Mouse (Mus musculus) CH12.LX (cell line): ENCODE data around the gene Por. TPM values are rescaled to one million over a fixed set of nuclear protein-coding genes. Genes with fewer than 3 reads are reported as not detected.

ENCODE experiments used
- DNase-seq: peaks from one replicate; pipeline ENCODE4 v3.0.0-alpha.2; 2013; ENCODE audit errors: extremely low read depth
- H3K27ac ChIP-seq: 2 replicates; pipeline ENCODE4 v1.5.1; 2012; ENCODE audit warnings: low read depth, mild to moderate bottlenecking, control low read depth, moderate library complexity; ENCODE audit not compliant: insufficient read depth
- H3K27me3 ChIP-seq: replicated peaks from 2 replicates; pipeline ENCODE3; 2012; ENCODE audit warnings: inconsistent platforms
- H3K36me3 ChIP-seq, 2 experiments: replicated peaks in 1 of 2; 2 replicates each; pipeline versions ENCODE3 to v1.6.1; 2012; ENCODE audit warnings: inconsistent platforms in 1 of 2, low read length in 1 of 2, mild to moderate bottlenecking in 1 of 2, mixed read lengths in 1 of 2, moderate library complexity in 1 of 2; ENCODE audit not compliant: control insufficient read depth in 1 of 2, insufficient read depth in 1 of 2
- H3K4me1 ChIP-seq, 2 experiments: 2 replicates each; pipeline ENCODE4 v1.6.1; 2012; ENCODE audit warnings: inconsistent platforms in 1 of 2, moderate library complexity in 1 of 2; ENCODE audit not compliant: insufficient read depth in 2 of 2, control insufficient read depth in 1 of 2
- H3K4me2 ChIP-seq: 2 replicates; pipeline ENCODE4 v1.6.1; 2012; ENCODE audit warnings: low read depth, mild to moderate bottlenecking, control low read depth; ENCODE audit not compliant: poor library complexity, insufficient read depth, severe bottlenecking
- H3K4me3 ChIP-seq, 3 experiments: fragments of 150-350 bp in 1 of 3; sonication (generic) in 1 of 3; replicated peaks in 1 of 3; 2 replicates each; pipeline versions ENCODE3 to v1.5.1; 2011 to 2012; ENCODE audit warnings: low read depth in 2 of 3, low read length in 2 of 3, mild to moderate bottlenecking in 2 of 3, moderate library complexity in 2 of 3, control low read depth in 1 of 3, improper control_type of control experiment in 1 of 3, inconsistent platforms in 1 of 3, mixed read lengths in 1 of 3; ENCODE audit not compliant: poor library complexity in 1 of 3
- H3K79me2 ChIP-seq: replicated peaks from 2 replicates; pipeline ENCODE4 v1.6.1; 2012; ENCODE audit warnings: mild to moderate bottlenecking, moderate library complexity; ENCODE audit not compliant: control insufficient read depth, poor library complexity, insufficient read depth, severe bottlenecking; ENCODE audit errors: extremely low read depth
- H3K9ac ChIP-seq: 2 replicates; pipeline ENCODE4 v1.6.1; 2012; ENCODE audit warnings: low read depth, mild to moderate bottlenecking, control low read depth, moderate library complexity; ENCODE audit not compliant: insufficient read depth
- H3K9me3 ChIP-seq: replicated peaks from 2 replicates; pipeline ENCODE3; 2012; ENCODE audit warnings: low read length, inconsistent platforms, mixed read lengths
- CHD1 ChIP-seq: IDR thresholded peaks from 2 replicates; pipeline ENCODE4 v1.6.1; 2012; ENCODE audit warnings: low read depth, low read length, improper control_type of control experiment, inconsistent platforms
- CTCF ChIP-seq, 2 experiments: IDR thresholded peaks in 1 of 2; conservative IDR thresholded peaks in 1 of 2; 2 replicates each; pipeline ENCODE4 v1.5.1; 2011 to 2012; ENCODE audit warnings: low read depth in 2 of 2, low read length in 2 of 2, improper control_type of control experiment in 1 of 2, inconsistent platforms in 1 of 2, mild to moderate bottlenecking in 1 of 2, moderate library complexity in 1 of 2
- EP300 ChIP-seq: IDR thresholded peaks from 2 replicates; pipeline ENCODE4 v1.6.1; 2011; ENCODE audit warnings: low read length, improper control_type of control experiment
- ETS1 ChIP-seq: conservative IDR thresholded peaks from 2 replicates; pipeline ENCODE4 v1.6.1; 2012; ENCODE audit warnings: low read depth, mild to moderate bottlenecking, inconsistent platforms, low read length, improper control_type of control experiment, moderate library complexity
- IRF4 ChIP-seq: IDR thresholded peaks from 2 replicates; pipeline ENCODE4 v1.6.1; 2014; ENCODE audit warnings: low read depth, mild to moderate bottlenecking, inconsistent platforms, low read length, improper control_type of control experiment
- MAFK ChIP-seq: IDR thresholded peaks from 2 replicates; pipeline ENCODE4 v1.6.1; 2011; ENCODE audit warnings: low read length, improper control_type of control experiment; ENCODE audit not compliant: insufficient replicate concordance
- MAZ ChIP-seq: IDR thresholded peaks from 2 replicates; pipeline ENCODE4 v1.6.1; 2012; ENCODE audit warnings: low read depth, mild to moderate bottlenecking, inconsistent platforms, low read length, improper control_type of control experiment, moderate library complexity
- MXI1 ChIP-seq: IDR thresholded peaks from 2 replicates; pipeline ENCODE4 v1.6.1; 2011; ENCODE audit warnings: mild to moderate bottlenecking, low read depth, low read length, improper control_type of control experiment
- MYC ChIP-seq: IDR thresholded peaks from 2 replicates; pipeline ENCODE4 v1.6.1; 2011; ENCODE audit warnings: low read depth, mild to moderate bottlenecking, improper control_type of control experiment, low read length
- NRF1 ChIP-seq: IDR thresholded peaks from 2 replicates; pipeline ENCODE4 v1.6.1; 2014; ENCODE audit warnings: low read depth, mild to moderate bottlenecking, inconsistent platforms, low read length, improper control_type of control experiment, moderate library complexity
- POLR2AphosphoS2 ChIP-seq: IDR thresholded peaks from 2 replicates; pipeline ENCODE4 v1.6.1; 2011; ENCODE audit warnings: low read depth, low read length, improper control_type of control experiment
- RCOR1 ChIP-seq: conservative IDR thresholded peaks from 2 replicates; pipeline ENCODE4 v1.6.1; 2012; ENCODE audit warnings: low read depth, mild to moderate bottlenecking, inconsistent platforms, low read length, improper control_type of control experiment
- ZC3H11A ChIP-seq: IDR thresholded peaks from 2 replicates; pipeline ENCODE4 v1.6.1; 2012; ENCODE audit warnings: low read depth, mild to moderate bottlenecking, inconsistent platforms, low read length, improper control_type of control experiment
- ZKSCAN1 ChIP-seq: IDR thresholded peaks from 2 replicates; pipeline ENCODE4 v1.6.1; 2012; ENCODE audit warnings: low read depth, inconsistent platforms, low read length, improper control_type of control experiment, borderline replicate concordance
- ZMIZ1 ChIP-seq: IDR thresholded peaks from 2 replicates; pipeline ENCODE4 v1.6.1; 2012; ENCODE audit warnings: low read depth, mild to moderate bottlenecking, inconsistent platforms, low read length, improper control_type of control experiment
- dilution Hi-C: fragments of 300-500 bp; cut with MboI; formaldehyde crosslinking; loops from 2 replicates; pipeline ENCODE4 v1.14.3; 2020; ENCODE audit warnings: low sequenced_read_pairs; ENCODE audit not compliant: extremely low pct_unique_long_range_greater_than_20kb, extremely low pct_ligation_motif_present
- in situ Hi-C: fragments of 300-500 bp; cut with MboI; formaldehyde crosslinking; loops from 3 replicates; pipeline ENCODE4 v1.14.3; 2019; ENCODE audit warnings: low sequenced_read_pairs, low pct_ligation_motif_present, low pct_unique_long_range_greater_than_20kb, mixed read lengths
- polyA plus RNA-seq: library from polyadenylated mRNA; unstranded; fragments of >175 nt; gene quantifications from 2 replicates; pipeline ENCODE4 v1.2.1, GENCODE M21; 2012; ENCODE audit warnings: low read depth; ENCODE audit not compliant: insufficient read length
- total RNA-seq, 2 experiments: library from RNA; depleted of rRNA; stranded (reverse); fragments of 300-350 nt in 1 of 2; fragments of >200 nt in 1 of 2; gene quantifications; 2 replicates each; pipeline ENCODE4 v1.2.3; 2012 to 2014

Gene Por
- total and polyA plus RNA-seq, 3 experiments = 17.3 to 56.8 (median 41.2) TPM

GRCm38 (mm10) chr5:135646038-135646437 is 23.8 kb upstream of the Por start:
- H3K9ac ChIP-seq = no peak overlapping the region
- dilution Hi-C loops (no loop called here), in situ Hi-C loops (no loop called here)
- TF ChIP-seq CHD1 = no peak
- TF ChIP-seq NRF1 = no peak
- no peak for TF ChIP-seq ZC3H11A
- TF ChIP-seq ZMIZ1 = no peak
- TF ChIP-seq MYC = no peak
- TF ChIP-seq RCOR1 = no peak
- no peak for TF ChIP-seq ETS1
- no peak for TF ChIP-seq ZKSCAN1
- no peak for TF ChIP-seq MAFK
- no peak for TF ChIP-seq POLR2AphosphoS2
- TF ChIP-seq IRF4 = no peak
- no peak for TF ChIP-seq CTCF (conservative IDR thresholded peaks at IDR 0.05 in 1 of 2, IDR thresholded peaks at IDR 0.05 in 1 of 2; ENCODE audit: low read depth in 2 of 2, low read length in 2 of 2)
- TF ChIP-seq EP300 = no peak
- no peak overlapping the region for H3K4me2 ChIP-seq
- H3K4me1 ChIP-seq = peaks cover 0 to 11% of the 10 kb centered on the region in 2 experiments; a peak in 2 of 4 replicates
- no peak for DNase-seq
- no peaks in the 10 kb centered on the region for H3K9me3 ChIP-seq
- H3K4me3 ChIP-seq = no peak overlapping the region
- no peak overlapping the region for H3K27ac ChIP-seq
- no peaks in the 10 kb centered on the region for H3K79me2 ChIP-seq
- H3K36me3 ChIP-seq = peaks cover 15 to 24% of the 10 kb centered on the region in 2 experiments
- no peaks in the 10 kb centered on the region for H3K27me3 ChIP-seq

DNA sequence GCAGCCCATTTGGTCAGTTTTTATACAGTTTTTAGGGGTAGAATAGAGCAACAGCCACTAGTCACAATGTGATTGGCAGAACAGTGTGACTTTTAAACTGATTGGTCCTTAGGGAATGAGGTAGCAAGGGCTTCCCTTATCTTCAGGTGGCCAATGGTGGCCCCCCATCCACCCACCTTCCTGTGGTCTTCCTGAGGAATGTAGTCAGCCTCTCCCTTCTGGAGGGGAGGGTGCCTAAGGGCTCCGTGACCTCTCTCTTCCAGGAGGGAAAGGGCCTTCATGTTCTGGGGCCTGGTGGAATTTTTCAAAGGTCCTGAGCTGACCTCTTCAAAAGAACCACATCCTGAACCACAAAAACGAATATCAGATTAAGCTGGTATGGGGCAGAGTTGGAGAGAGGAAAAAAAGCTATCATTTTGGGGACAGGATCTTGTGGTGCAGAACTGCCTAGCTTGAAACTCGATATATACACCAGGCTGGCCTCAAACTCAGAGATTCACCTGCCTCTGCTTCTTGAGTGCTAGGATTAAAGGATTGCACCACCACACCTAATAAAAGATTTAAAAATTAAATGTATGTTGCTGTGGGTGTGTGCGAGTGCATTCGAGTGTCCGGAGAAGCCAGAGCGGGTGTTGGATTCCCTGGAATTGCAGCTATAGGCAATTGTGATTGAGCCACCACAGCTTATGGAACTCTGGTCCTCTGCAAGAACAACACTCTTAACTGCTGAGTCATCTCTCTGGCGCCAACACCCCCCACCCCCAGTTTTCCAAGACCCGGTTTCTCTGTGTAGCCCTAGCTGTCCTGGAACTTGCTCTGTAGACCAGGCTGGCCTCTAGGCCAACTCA is 21.1 kb upstream of the Por start:
- H3K27ac ChIP-seq = no peak overlapping the region

More for the DNA sequence above, 21.1 kb upstream of the Por start:
- peaks cover 4 to 7% of the 10 kb centered on the region in 2 experiments for H3K36me3 ChIP-seq
- TF ChIP-seq MAFK (peak; percentile 58; the same call in 1 of the 2 replicates), MXI1 (no peak), MAZ (no peak)
- in situ Hi-C loops (no loop called here), dilution Hi-C loops (no loop called here)
- peaks cover 3 to 17% of the 10 kb centered on the region in 2 experiments; a peak in 2 of 4 replicates for H3K4me1 ChIP-seq
- H3K4me3 ChIP-seq = no peak overlapping the region
- DNase-seq = no peak
- H3K4me2 ChIP-seq = no peak overlapping the region
- H3K79me2 ChIP-seq = no peaks in the 10 kb centered on the region
- H3K27me3 ChIP-seq = no peaks in the 10 kb centered on the region
- H3K9ac ChIP-seq = no peak overlapping the region
- H3K9me3 ChIP-seq = no peaks in the 10 kb centered on the region
